Mouse (Mus musculus) liver, postnatal 0 days (tissue): ENCODE results near the gene Cog6.

Source experiments
- CTCF ChIP-seq: sonication (generic); IDR thresholded peaks from 2 replicates; pipeline ENCODE4 v1.5.1; 2016; ENCODE audit warnings: antibody characterized with exemption, low read depth
- EP300 ChIP-seq: IDR thresholded peaks from 2 replicates; pipeline ENCODE4 v1.6.1; 2016; ENCODE audit warnings: antibody characterized with exemption, low read depth, mild to moderate bottlenecking

GRCm38 (mm10) chr3:53002076-53002475, 15.0 kb downstream of the Cog6 start:
- TF ChIP-seq CTCF (no peak), EP300 (no peak)
